Mouse (Mus musculus) testis, postnatal 10 days (tissue): ENCODE measurements at regions not wholly inside any gene's neighbourhood (a gene's known extent, or its start where the extent isn't known, plus 50 kb on each side); places are given as distances from the start of the nearest gene placed in this dataset.

ENCODE experiments used
- DNase-seq: peaks from one replicate; pipeline ENCODE4 v3.0.0; 2021; ENCODE audit warnings: low spot score

DNA sequence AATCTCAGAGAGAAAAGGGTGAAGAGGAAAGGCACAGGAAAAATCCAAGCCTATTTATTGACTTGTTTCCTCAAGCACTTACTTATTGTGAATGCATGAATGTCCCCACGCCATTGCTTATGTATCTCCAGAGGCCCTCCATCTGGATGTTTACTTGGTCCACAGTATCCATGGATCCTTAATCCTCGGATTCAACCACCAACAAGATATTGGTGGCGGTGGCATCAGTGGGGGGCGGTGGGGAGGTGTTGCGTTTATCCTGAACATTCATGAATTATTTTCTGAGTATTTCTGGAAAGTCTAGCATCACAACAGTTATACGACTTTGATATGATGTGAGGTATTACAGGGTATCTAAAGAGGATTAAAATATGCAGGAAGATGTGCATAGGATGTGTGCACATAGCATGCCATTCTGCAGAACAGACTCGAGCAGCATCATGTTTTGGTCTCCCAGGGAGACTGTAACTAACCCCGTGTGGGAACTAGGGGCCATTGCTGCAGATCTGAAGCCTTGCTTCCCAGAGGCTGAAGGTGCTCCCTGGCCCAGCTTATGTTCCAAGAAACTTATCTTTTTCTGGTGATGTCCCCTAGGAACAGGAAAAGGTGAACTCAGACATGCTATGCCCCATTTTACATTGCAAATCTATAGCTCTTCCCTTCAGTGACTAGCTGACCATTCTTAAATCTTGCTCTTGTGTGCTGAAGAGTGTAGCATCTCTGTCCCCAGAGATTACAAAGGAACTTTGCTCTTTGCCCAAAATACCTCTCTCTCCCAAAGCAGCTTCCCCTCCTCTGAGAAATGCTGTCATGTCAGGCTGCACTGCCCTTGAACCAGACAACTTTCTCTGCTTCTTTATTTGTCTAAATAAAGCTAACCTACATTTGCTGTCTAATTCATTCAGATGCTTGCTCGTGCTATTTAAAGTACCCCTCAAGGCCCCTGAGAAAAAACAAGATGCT lies 75.0 kb upstream of the Mkln1 start:
- DNase-seq = no peak

GRCm38 (mm10) chr6:31324717-31325116 lies 73.8 kb upstream of the Mkln1 start:
- no peak for DNase-seq

DNA sequence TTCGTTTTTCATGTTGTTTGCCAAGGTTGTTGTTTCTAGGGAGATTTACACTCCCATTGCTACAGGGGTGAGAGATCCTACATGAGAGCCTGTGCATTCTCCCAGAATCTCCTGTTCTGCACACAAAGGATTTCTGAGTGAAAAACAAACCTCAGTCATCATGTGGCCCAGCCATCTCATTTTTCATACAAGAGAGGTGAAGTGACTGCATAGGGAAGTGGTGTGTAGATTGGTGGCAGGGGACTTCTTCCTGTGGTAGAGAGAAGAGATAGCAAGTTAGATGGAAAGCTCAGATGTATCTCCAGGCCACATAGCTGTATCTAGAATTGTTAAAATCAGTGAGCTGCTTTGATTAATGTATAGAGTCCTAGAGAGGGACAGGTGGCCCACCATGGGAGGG lies 72.9 kb upstream of the Mkln1 start:
- DNase-seq = no peak

DNA sequence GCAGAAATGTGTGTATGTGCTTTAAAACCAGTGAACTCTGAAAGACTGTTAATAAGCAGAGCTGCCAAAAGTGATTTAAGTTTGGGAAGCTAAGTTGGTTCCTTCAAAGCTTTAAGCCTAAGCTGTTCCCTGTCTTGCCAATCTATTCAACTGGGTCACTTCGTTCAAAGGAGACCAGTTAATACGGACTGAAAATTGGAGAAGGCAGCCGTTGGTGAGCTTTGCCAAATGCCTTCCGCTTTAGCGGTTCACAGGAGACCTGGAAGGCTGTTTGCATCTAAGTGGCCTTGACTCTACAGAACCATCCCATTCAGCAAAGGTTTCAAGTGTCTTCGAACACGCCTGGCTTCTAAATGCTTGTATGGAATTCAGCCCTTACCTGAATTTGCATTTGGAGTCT lies 68.2 kb upstream of the Mkln1 start:
- DNase-seq = no peak

DNA sequence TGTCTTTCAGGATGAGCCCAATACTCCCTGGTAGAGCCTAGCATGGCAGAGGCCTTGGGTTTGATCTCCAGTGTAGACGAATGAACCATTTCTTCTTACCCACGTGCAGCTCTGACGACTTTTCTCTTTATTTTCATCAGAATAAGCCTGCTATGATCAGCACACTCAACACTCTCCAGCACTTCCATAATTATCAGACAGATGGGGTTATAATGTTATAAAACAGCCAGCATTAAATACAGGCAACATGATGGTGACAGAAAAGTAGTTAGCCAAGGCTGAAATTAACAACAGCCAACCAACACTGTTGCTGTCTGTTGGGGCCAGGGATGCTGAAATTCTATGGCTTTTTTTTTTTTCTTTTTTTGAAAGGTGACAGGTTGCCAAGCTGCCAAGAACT lies 67.7 kb upstream of the Mkln1 start:
- DNase-seq = no peak

DNA sequence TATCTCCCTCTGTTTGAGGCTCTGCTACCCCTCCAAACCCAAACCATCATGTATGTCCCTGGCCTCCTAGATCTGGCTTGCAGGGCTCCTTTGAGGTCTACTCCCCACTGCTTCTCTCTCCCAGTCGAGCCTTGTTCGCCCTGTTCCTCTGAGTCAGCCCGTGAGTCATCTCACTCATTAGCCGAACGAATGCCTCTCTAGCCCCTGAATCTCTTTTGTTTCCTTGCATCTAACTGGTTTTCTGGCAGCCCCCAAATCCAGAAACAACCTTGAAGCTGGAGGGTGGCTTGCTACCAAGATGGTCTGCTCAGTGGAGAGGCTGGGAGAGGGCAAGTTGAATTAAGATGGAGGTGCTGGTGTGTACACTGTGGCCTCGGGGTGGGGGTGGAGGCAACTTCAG lies 66.3 kb upstream of the Mkln1 start:
- no peak for DNase-seq

DNA sequence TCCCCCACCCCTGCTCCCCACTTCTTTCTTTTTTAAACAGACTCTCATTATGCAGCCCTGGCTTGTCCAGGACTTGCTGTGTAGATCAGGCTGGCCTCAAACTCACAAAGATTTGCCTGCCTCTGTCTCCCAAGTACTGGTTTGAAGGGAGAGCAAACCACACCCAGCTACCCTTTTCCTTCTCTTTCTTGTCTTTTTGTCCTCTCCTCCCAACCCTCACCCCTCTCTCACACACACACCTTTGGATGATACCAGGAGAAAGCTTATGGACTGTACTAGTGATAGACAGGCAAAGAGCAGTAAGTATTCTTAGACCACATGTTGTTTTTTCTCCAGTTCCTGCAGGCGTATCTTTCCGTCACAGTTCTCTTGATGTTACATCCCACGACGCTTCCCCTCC lies 65.8 kb upstream of the Mkln1 start:
- no peak for DNase-seq

GRCm38 (mm10) chr6:31333228-31333922 lies 65.2 kb upstream of the Mkln1 start:
- DNase-seq = no peak

DNA sequence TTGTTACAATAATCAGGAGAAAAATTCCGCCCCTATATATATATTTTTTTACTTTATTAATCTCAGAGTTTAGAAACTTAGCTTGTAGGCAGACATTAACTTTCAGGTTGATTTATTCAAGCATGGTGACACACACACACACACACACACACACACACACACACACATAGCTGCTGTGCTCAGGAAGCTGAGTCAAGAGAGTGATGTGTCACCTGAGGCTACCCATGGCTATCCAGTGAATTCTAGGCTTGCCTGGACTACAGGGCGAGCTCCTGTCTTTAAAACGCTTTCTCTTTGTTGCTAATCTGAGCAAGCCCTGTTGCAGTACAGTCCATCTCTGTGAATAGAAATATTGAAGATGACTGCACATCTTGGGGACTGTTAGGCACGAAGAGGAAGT lies 64.4 kb upstream of the Mkln1 start:
- no peak for DNase-seq

DNA sequence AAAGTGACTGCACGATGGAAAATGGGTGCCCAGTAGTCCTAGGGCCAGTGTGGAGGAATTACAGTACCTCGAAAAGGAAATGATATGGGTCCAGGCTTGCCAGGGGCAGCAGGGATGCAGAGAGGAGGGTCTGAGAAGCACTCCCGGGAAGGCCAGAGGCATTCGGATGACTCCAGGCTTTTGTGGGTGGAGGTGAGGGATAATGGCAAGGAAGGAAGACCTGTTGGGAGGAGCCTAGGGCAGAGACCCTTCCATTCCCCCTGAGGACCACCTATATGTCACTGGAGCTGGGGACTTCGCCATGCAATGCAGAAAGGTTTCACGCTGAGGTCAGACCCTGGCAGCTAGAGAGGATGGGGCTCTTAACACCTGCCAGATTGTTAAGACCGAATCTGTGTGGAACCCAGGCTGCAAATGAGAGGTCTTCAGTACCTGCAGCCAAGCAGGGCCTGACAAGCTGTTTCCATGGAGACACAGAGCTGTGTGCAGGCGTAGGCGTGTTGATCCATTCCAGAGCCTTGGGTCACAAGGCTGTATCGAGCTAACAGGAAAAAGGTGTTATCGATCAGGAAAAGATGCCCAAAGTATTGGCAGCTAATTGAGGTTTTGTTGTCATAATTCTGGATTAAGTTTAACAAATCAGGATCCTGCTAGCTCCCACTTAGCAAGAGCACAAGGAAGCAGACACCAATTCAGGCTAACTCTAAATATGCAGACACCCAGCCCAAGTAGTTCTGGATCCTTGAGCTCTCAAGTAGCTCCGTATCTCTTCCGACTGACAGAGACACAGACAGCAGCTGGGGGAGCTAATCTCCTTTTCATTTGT lies 59.2 kb upstream of the Mkln1 start:
- DNase-seq = no peak

DNA sequence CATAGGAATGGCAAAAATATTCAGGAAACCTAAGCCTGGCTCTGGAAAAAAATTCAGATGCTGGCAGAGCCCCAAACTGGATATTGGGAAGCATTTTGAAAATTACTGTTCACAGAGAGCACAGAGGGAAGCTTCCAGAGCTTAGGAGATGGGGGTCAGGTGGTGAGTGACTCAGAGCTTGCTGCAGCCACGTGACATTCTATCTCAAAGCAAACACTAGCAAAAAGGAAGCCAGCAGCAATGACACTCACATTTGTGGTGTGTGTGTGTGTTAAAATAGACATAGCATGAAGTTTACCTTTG lies 58.6 kb upstream of the Mkln1 start:
- DNase-seq = no peak

GRCm38 (mm10) chr6:31345366-31346084 lies 53.0 kb upstream of the Mkln1 start:
- no peak for DNase-seq

DNA sequence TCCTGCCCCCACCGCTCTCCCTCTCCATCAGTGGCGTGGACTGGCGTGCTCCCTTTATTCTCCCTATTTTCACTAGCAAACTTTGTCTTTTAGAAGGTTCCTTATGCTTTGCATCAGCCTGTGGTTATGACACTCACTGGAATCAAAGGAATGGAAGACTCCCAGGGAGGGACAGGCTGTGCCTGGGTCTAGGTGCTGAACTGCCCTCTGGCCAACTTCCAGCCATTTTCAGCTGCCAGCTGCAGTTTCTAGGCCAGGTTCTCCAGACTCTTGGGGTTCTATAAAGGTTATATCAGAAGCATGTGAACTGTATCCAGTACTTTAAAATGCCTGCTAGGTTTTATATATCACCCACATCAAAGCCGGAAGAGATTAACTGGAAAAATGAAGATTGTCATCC lies 50.2 kb upstream of the Mkln1 start:
- DNase-seq = no peak
